Mouse (Mus musculus): ENCODE data around the gene Pnkp. TPM values are rescaled to one million over a fixed set of nuclear protein-coding genes. Genes with fewer than 3 reads are reported as not detected.

The Pnkp gene
- polyA plus RNA-seq, 1 experiment from 2014 or later = 38.7 TPM

DNA sequence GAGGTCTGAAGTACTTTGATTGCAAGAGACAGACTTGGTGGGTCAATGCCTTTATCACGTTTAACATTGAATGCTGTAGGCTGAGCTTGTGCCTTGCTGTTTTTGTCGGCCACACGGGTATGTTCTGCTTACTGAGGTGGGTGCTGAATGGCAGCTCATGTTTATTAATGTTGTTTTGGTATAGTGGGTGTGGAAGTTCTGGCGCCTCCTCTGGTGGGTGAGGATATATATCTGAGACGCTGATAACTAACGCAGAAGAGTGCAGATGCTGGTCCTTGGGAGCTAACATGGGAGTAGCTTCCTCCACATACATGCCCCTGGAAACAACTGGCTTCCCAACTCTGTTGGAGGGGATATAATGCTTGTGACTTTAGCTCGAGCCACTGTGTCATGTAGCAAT lies 33.5 kb upstream of the Pnkp start:
- Histone ChIP-seq H3K4me3 (ENCODE audit: low read length) (no peak overlapping the region), H3K36me3 (ENCODE audit: insufficient read depth, low read length) (0 out of 2 replicates have a peak, but pooled peaks cover 2% of the 10 kb centered on the region), H3K9ac (replicated peaks; ENCODE audit: low read length) (no peak overlapping the region), H3K4me1 (ENCODE audit: insufficient read depth, low read length) (peaks cover 23% of the 10 kb centered on the region), H3K9me3 (ENCODE audit: low read length) (no peaks in the 10 kb centered on the region), H3K27ac (ENCODE audit: low read length) (no peak overlapping the region), H3K27me3 (ENCODE audit: insufficient read depth, low read length) (no peaks in the 10 kb centered on the region), H3K4me2 (replicated peaks; ENCODE audit: low read depth, low read length) (no peak overlapping the region)
- WGBS = 48% methylated on average over 7 of the region's 7 CpGs
- no peak for ATAC-seq (ENCODE audit: low FRiP score, low TSS enrichment)

DNA sequence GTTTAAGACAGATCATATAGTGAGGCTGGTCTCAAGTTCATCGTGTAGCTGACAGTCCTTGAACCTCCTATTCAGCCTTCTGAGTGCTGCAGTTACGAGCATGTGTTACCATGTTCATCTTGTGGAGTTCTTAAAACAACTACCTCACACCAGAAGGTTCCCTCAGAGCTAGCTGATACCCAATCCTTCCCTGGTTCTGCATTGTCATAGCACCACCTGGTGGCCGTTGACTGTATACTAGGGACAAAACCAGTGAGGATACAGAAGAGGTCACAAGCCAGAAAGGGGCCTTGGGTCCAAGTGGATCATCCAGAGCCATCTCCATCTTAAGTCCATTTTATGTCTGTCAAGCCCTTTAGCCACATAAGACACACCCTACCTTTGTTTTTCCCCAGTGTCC lies 32.1 kb upstream of the Pnkp start:
- H3K4me3 ChIP-seq (ENCODE audit: low read length) = no peak overlapping the region
- H3K27me3 ChIP-seq (ENCODE audit: insufficient read depth, low read length) = no peaks in the 10 kb centered on the region
- H3K9ac ChIP-seq (replicated peaks; ENCODE audit: low read length) = no peak overlapping the region
- no peak overlapping the region for H3K4me2 ChIP-seq (replicated peaks; ENCODE audit: low read depth, low read length)
- WGBS = 15% methylated on average over 3 of the region's 3 CpGs
- no peak overlapping the region for H3K27ac ChIP-seq (ENCODE audit: low read length)
- ATAC-seq (ENCODE audit: low FRiP score, low TSS enrichment) = no peak
- H3K4me1 ChIP-seq (ENCODE audit: insufficient read depth, low read length) = peaks cover 8% of the 10 kb centered on the region
- H3K9me3 ChIP-seq (ENCODE audit: low read length) = no peaks in the 10 kb centered on the region
- H3K36me3 ChIP-seq (ENCODE audit: insufficient read depth, low read length) = peaks cover 16% of the 10 kb centered on the region

DNA sequence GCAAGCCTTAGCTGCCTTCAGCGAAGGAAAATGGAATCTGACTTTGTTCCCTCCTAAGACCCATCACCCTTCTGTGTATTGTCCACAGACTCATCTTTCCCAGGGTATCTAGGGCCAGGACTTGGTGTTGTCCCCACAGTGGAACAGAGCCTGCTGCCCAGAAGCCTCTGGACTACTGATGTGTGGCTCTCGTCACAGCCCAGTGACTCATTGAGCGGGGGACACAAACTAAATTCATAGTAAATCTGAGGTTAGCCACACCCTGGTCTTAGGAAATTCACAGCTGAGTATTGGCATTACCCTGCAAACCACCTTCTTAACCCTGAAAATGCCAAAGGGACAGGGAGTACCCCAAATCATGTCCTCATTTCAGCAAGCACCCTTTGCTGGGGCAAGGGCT lies 30.2 kb upstream of the Pnkp start:
- no peaks in the 10 kb centered on the region for H3K9me3 ChIP-seq (ENCODE audit: low read length)
- peaks cover 33% of the 10 kb centered on the region for H3K36me3 ChIP-seq (ENCODE audit: insufficient read depth, low read length)
- H3K9ac ChIP-seq (replicated peaks; ENCODE audit: low read length) = no peak overlapping the region
- H3K4me3 ChIP-seq (ENCODE audit: low read length) = no peak overlapping the region
- 75% methylated on average over 3 of the region's 3 CpGs for WGBS
- no peak overlapping the region for H3K27ac ChIP-seq (ENCODE audit: low read length)
- H3K4me2 ChIP-seq (replicated peaks; ENCODE audit: low read depth, low read length) = no peak overlapping the region
- no peaks in the 10 kb centered on the region for H3K27me3 ChIP-seq (ENCODE audit: insufficient read depth, low read length)
- ATAC-seq (ENCODE audit: low FRiP score, low TSS enrichment) = no peak
- peaks cover 6% of the 10 kb centered on the region; the same call in 1 of the 2 replicates for H3K4me1 ChIP-seq (ENCODE audit: insufficient read depth, low read length)

DNA sequence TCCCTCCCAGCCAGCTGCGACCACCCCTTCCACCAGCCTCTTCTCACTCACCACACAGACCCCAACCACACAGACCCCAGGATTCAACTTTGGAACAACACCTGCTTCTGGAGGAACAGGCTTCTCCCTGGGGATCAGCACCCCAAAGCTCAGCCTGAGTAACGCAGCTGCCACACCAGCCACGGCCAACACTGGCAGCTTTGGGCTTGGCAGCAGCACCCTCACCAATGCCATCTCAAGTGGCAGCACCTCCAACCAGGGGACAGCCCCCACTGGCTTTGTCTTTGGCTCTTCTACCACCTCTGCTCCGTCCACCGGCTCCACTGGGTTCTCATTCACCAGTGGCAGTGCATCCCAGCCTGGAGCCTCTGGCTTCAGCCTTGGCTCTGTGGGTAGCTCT lies 28.2 kb upstream of the Pnkp start:
- peaks cover 6% of the 10 kb centered on the region; the same call in 1 of the 2 replicates for H3K4me1 ChIP-seq (ENCODE audit: insufficient read depth, low read length)
- no peaks in the 10 kb centered on the region for H3K9me3 ChIP-seq (ENCODE audit: low read length)
- H3K4me3 ChIP-seq (ENCODE audit: low read length) = no peak overlapping the region
- no peaks in the 10 kb centered on the region for H3K27me3 ChIP-seq (ENCODE audit: insufficient read depth, low read length)
- peaks cover 33% of the 10 kb centered on the region for H3K36me3 ChIP-seq (ENCODE audit: insufficient read depth, low read length)
- H3K27ac ChIP-seq (ENCODE audit: low read length) = no peak overlapping the region
- WGBS = 94% methylated on average over 5 of the region's 5 CpGs
- H3K9ac ChIP-seq (replicated peaks; ENCODE audit: low read length) = no peak overlapping the region
- no peak overlapping the region for H3K4me2 ChIP-seq (replicated peaks; ENCODE audit: low read depth, low read length)
- ATAC-seq (ENCODE audit: low FRiP score, low TSS enrichment) = no peak

DNA sequence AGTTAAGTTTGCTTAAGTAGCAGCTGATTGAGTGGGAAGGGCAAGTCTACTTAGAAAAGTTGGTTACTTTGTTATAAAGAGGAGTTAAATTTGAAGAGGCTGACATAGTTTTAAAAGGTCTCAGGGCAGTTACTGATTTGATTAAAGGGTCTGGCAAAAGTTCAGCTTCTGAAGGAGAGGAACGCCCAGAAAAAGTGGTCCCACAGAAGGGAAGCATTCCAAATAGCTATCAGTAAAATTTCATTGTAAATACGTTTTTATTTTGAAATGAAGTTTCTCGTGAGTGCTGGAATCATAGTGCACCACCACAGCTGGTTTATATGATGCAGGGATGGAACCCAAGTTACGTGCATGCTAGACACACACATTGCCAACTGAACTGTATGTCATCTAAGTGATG lies 24.2 kb upstream of the Pnkp start:
- no peak overlapping the region for H3K27ac ChIP-seq (ENCODE audit: low read length)
- peaks cover 4% of the 10 kb centered on the region; the same call in 1 of the 2 replicates for H3K4me1 ChIP-seq (ENCODE audit: insufficient read depth, low read length)
- ATAC-seq (ENCODE audit: low FRiP score, low TSS enrichment) = no peak
- H3K4me3 ChIP-seq (ENCODE audit: low read length) = no peak overlapping the region
- H3K36me3 ChIP-seq (ENCODE audit: insufficient read depth, low read length) = peaks cover 33% of the 10 kb centered on the region
- H3K4me2 ChIP-seq (replicated peaks; ENCODE audit: low read depth, low read length) = no peak overlapping the region
- H3K27me3 ChIP-seq (ENCODE audit: insufficient read depth, low read length) = no peaks in the 10 kb centered on the region
- H3K9me3 ChIP-seq (ENCODE audit: low read length) = no peaks in the 10 kb centered on the region
- no peak overlapping the region for H3K9ac ChIP-seq (replicated peaks; ENCODE audit: low read length)
- WGBS = 57% methylated on average over 4 of the region's 4 CpGs

DNA sequence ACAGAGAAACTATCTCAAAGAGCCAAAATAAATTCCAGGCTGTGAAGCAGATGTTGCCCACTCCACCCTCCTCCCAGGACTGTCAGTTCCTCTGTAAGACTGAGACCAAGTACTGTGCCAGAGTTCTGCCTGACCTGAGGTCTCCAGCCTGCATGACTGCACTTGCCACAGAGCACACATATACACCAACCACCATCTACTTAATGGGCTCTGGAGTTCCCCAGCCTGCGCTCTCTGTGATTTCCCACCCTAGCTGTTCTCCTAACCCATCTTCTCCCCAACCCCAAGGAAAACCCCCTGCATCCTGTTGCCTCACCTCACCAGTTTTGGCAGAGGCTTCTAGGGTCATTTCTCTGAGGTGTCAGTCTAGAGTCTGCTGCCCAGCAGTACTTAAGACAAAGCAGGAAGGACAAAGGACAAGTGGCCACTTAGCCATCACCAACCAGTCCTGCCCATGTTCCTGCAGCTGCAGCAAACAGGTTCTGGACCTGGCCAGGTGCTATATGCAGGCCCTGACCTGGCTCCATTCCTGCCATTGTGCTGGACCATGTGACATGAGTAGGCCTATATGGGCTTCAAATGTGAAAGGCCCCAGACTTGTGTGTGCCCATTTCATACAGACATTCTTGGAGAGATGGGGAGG lies 21.4 kb upstream of the Pnkp start:
- no peak overlapping the region for H3K9ac ChIP-seq (replicated peaks; ENCODE audit: low read length)
- H3K36me3 ChIP-seq (ENCODE audit: insufficient read depth, low read length) = peaks cover 11% of the 10 kb centered on the region
- no peak for ATAC-seq (ENCODE audit: low FRiP score, low TSS enrichment)
- H3K4me1 ChIP-seq (ENCODE audit: insufficient read depth, low read length) = peaks cover 16% of the 10 kb centered on the region
- H3K9me3 ChIP-seq (ENCODE audit: low read length) = no peaks in the 10 kb centered on the region
- WGBS = 83% methylated on average over 1 of the region's 1 CpGs
- H3K4me2 ChIP-seq (replicated peaks; ENCODE audit: low read depth, low read length) = no peak overlapping the region
- H3K27me3 ChIP-seq (ENCODE audit: insufficient read depth, low read length) = peaks cover 5% of the 10 kb centered on the region; the same call in 1 of the 2 replicates
- H3K4me3 ChIP-seq (ENCODE audit: low read length) = no peak overlapping the region
- H3K27ac ChIP-seq (ENCODE audit: low read length) = no peak overlapping the region

DNA sequence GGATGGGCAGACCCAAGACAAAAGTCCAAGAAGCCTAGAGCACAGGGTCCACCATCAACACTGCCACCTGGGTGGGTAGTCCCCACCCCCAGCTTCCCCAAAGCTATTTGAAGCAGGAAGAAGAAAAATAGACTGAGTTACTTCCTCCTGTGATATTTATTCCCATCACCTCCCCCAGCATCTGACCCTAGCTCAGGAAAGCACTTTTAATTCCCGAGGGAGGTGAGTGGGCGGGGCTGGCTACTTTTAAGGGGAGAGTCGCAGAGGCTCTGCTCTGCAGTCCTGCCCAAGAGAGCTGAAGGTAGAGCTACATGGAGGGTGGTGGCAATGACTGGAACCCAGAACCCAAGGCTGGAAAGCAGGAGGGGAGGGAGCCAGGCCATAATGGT lies 20.9 kb upstream of the Pnkp start:
- Histone ChIP-seq H3K4me3 (ENCODE audit: low read length) (no peak overlapping the region), H3K9ac (replicated peaks; ENCODE audit: low read length) (no peak overlapping the region), H3K27me3 (ENCODE audit: insufficient read depth, low read length) (peaks cover 6% of the 10 kb centered on the region; the same call in 1 of the 2 replicates), H3K4me1 (ENCODE audit: insufficient read depth, low read length) (peaks cover 16% of the 10 kb centered on the region), H3K4me2 (replicated peaks; ENCODE audit: low read depth, low read length) (no peak overlapping the region), H3K27ac (ENCODE audit: low read length) (no peak overlapping the region), H3K36me3 (ENCODE audit: insufficient read depth, low read length) (peaks cover 11% of the 10 kb centered on the region), H3K9me3 (ENCODE audit: low read length) (no peaks in the 10 kb centered on the region)
- WGBS = 33% methylated on average over 3 of the region's 3 CpGs
- no peak for ATAC-seq (ENCODE audit: low FRiP score, low TSS enrichment)

DNA sequence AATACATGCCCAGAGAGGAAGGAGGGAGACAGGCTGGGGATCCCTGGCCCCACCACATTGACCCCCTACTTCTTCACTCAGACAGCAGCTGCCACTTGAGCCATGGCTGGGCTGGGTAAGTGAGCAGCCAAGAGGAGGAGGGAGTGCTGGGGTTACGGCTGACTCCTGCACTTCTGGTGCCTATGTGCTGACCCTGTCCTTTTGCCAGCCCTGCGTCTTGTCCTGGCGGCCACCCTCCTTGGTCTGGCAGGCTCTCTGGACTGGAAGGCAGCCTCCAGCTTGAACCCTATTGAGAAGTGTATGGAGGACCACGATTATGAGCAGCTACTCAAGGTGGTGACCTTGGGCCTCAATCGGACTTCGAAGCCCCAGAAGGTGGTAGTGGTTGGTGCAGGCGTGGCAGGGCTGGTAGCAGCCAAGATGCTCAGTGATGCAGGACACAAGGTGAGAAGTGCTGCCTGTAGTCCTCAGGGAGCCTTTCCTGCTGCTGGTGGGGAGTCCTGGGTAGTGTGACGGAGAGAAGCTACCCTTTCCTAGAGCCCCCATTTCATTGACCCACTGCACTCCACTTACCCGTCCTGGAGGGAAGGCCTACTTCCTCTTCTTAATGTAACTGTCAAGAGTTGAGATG lies 20.4 kb upstream of the Pnkp start:
- peaks cover 16% of the 10 kb centered on the region for H3K4me1 ChIP-seq (ENCODE audit: insufficient read depth, low read length)
- H3K27ac ChIP-seq (ENCODE audit: low read length) = no peak overlapping the region
- no peak for ATAC-seq (ENCODE audit: low FRiP score, low TSS enrichment)
- no peak overlapping the region for H3K4me2 ChIP-seq (replicated peaks; ENCODE audit: low read depth, low read length)
- no peak overlapping the region for H3K4me3 ChIP-seq (ENCODE audit: low read length)
- H3K9ac ChIP-seq (replicated peaks; ENCODE audit: low read length) = no peak overlapping the region
- peaks cover 6% of the 10 kb centered on the region; the same call in 1 of the 2 replicates for H3K27me3 ChIP-seq (ENCODE audit: insufficient read depth, low read length)
- H3K36me3 ChIP-seq (ENCODE audit: insufficient read depth, low read length) = peaks cover 6% of the 10 kb centered on the region; the same call in 1 of the 2 replicates
- 77% methylated on average over 9 of the region's 9 CpGs for WGBS
- H3K9me3 ChIP-seq (ENCODE audit: low read length) = no peaks in the 10 kb centered on the region

DNA sequence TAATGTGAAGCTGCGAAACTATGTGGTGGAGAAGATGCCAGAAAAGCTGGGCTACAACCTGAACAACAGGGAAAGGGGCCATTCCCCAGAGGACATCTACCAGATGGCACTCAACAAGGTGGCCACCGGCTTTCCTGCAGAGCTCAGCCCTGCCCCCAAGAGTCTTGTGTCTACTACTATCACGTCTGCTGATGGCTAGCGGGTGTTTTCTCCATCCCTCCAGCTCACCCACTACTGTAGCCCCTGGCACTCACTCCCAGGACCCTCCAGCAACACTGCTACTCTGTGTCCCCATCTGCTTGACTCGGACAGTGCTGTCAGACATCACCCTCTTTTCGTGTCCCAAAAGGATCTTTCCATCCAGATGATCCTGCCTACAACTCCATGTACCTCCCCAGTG lies 18.9 kb upstream of the Pnkp start:
- ATAC-seq (ENCODE audit: low FRiP score, low TSS enrichment) = no peak
- H3K4me2 ChIP-seq (replicated peaks; ENCODE audit: low read depth, low read length) = no peak overlapping the region
- whole genome bisulfite sequencing = 90% methylated on average over 6 of the region's 6 CpGs

DNA sequence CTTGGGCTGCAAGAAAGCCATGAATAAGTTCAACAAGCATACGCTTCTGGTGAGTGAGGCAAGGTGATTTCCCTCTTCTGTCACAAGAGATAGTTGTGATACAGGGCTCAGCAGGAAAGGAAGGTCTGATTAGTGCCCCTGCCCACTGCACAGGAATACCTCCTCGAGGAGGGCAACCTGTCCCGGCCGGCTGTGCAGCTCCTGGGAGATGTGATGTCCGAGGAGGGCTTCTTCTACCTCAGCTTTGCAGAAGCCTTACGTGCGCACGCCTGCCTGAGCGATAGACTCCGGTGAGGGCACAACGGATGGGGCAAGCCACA lies 17.8 kb upstream of the Pnkp start:
- ATAC-seq (ENCODE audit: low FRiP score, low TSS enrichment) = no peak
- no peak overlapping the region for H3K27ac ChIP-seq (ENCODE audit: low read length)
- peak overlapping the region; percentile 39 for H3K4me3 ChIP-seq (ENCODE audit: low read length)
- WGBS = 31% methylated on average over 11 of the region's 11 CpGs
- H3K4me1 ChIP-seq (ENCODE audit: insufficient read depth, low read length) = peaks cover 16% of the 10 kb centered on the region
- peaks cover 6% of the 10 kb centered on the region; the same call in 1 of the 2 replicates for H3K27me3 ChIP-seq (ENCODE audit: insufficient read depth, low read length)
- peak overlapping the region; percentile 60; the same call in 1 of the 2 replicates for H3K9ac ChIP-seq (replicated peaks; ENCODE audit: low read length)
- H3K9me3 ChIP-seq (ENCODE audit: low read length) = no peaks in the 10 kb centered on the region
- H3K36me3 ChIP-seq (ENCODE audit: insufficient read depth, low read length) = peaks cover 29% of the 10 kb centered on the region
- peak overlapping the region; percentile 67 for H3K4me2 ChIP-seq (replicated peaks; ENCODE audit: low read depth, low read length)

More for the DNA sequence above, 18.9 kb upstream of the Pnkp start:
- Histone ChIP-seq H3K4me3 (ENCODE audit: low read length) (no peak overlapping the region), H3K27me3 (ENCODE audit: insufficient read depth, low read length) (peaks cover 6% of the 10 kb centered on the region; the same call in 1 of the 2 replicates), H3K9me3 (ENCODE audit: low read length) (no peaks in the 10 kb centered on the region), H3K9ac (replicated peaks; ENCODE audit: low read length) (no peak overlapping the region), H3K4me1 (ENCODE audit: insufficient read depth, low read length) (peaks cover 16% of the 10 kb centered on the region), H3K27ac (ENCODE audit: low read length) (no peak overlapping the region), H3K36me3 (ENCODE audit: insufficient read depth, low read length) (peaks cover 20% of the 10 kb centered on the region)
